ENCODE assay signal across 28 mouse cellular contexts in genomic region chr5:16363171-16363570, GRCm38 (mm10).
"Had no signal": no experiment of that assay in that cellular context is flagged by ENCODE, and none has a peak within 500 bp of the region (broad histone marks: within the 10 kb centered on the region; RNA-seq: fewer than 3 reads in every experiment).

No protein-coding gene starts in this region.

- ATAC-seq: forebrain, embryonic 14.5 days; forebrain, embryonic 15.5 days; forebrain, embryonic 16.5 days had no signal

- DNase-seq: cerebellum, adult 2 months; cerebellum, adult 8-10 months; cerebellum, adult 9-10 months; cerebellum, adult 9-11 months; cerebellum, postnatal 10 days; cerebellum, postnatal 14 days; cerebellum, postnatal 25 days; cerebellum, postnatal 36 days; embryo, embryonic 11 days; gastrocnemius, adult 2 months; gastrocnemius, postnatal 10 days; gastrocnemius, postnatal 14 days; gastrocnemius, postnatal 25 days; gastrocnemius, postnatal 36 days; heart, adult 18-20 months; heart, adult 2 months had no signal

- H3K9ac ChIP-seq: embryonic facial prominence, embryonic 12.5 days; embryonic facial prominence, embryonic 13.5 days; embryonic facial prominence, embryonic 15.5 days; forebrain, embryonic 12.5 days; forebrain, embryonic 15.5 days had no signal

- H3K4me2 ChIP-seq: embryonic facial prominence, embryonic 12.5 days; embryonic facial prominence, embryonic 13.5 days; embryonic facial prominence, embryonic 15.5 days; forebrain, embryonic 12.5 days; forebrain, embryonic 15.5 days; heart, embryonic 11.5 days had no signal

- H3K36me3 ChIP-seq: embryonic facial prominence, embryonic 10.5 days; embryonic facial prominence, embryonic 15.5 days; forebrain, embryonic 10.5 days; forebrain, embryonic 15.5 days had no signal

- H3K4me1 ChIP-seq: embryonic facial prominence, embryonic 10.5 days; embryonic facial prominence, embryonic 12.5 days; embryonic facial prominence, embryonic 13.5 days; embryonic facial prominence, embryonic 15.5 days; forebrain, embryonic 10.5 days; forebrain, embryonic 12.5 days; forebrain, embryonic 15.5 days; heart, embryonic 10.5 days had no signal

- H3K27ac ChIP-seq: embryonic facial prominence, embryonic 10.5 days; embryonic facial prominence, embryonic 12.5 days; embryonic facial prominence, embryonic 13.5 days; embryonic facial prominence, embryonic 15.5 days; forebrain, embryonic 10.5 days; forebrain, embryonic 12.5 days; forebrain, embryonic 15.5 days; gastrocnemius, adult 2 months; heart, adult 2 months; heart, embryonic 10.5 days had no signal

- H3K4me3 ChIP-seq: embryonic facial prominence, embryonic 10.5 days; embryonic facial prominence, embryonic 12.5 days; embryonic facial prominence, embryonic 13.5 days; embryonic facial prominence, embryonic 15.5 days; erythroblast, embryonic 14.5 days; forebrain, embryonic 10.5 days; forebrain, embryonic 12.5 days; forebrain, embryonic 15.5 days; gastrocnemius, adult 2 months; heart, adult 2 months; heart, embryonic 10.5 days had no signal

- H3K27me3 ChIP-seq: embryonic facial prominence, embryonic 12.5 days; embryonic facial prominence, embryonic 13.5 days; embryonic facial prominence, embryonic 15.5 days; forebrain, embryonic 12.5 days; forebrain, embryonic 15.5 days had no signal

- H3K9me3 ChIP-seq: embryonic facial prominence, embryonic 10.5 days; embryonic facial prominence, embryonic 12.5 days; embryonic facial prominence, embryonic 13.5 days; embryonic facial prominence, embryonic 15.5 days; forebrain, embryonic 10.5 days; forebrain, embryonic 12.5 days; forebrain, embryonic 15.5 days; heart, embryonic 10.5 days had no signal
